Mouse (Mus musculus) monocyte, adult 5-6 weeks (primary cell): ENCODE measurements around the gene Lipf. TPM values are rescaled to one million over a fixed set of nuclear protein-coding genes. Genes with fewer than 3 reads are reported as not detected.

ENCODE experiments used
- ATAC-seq: fragments of 153-309, 156-312 bp; replicated peaks from 2 replicates; pipeline ENCODE4 v1.8.0; 2017; ENCODE audit warnings: mild to moderate bottlenecking; ENCODE audit not compliant: low TSS enrichment, insufficient number of reproducible peaks, severe bottlenecking, poor library complexity, low FRiP score
- total RNA-seq: library from RNA; stranded (forward); fragments of 200-1000, 200-491, 200-594 nt; gene quantifications from 3 replicates; pipeline ENCODE4 v1.2.3, GENCODE M21; 2017

Lipf gene
- not detected in 3 replicates for total RNA-seq

DNA sequence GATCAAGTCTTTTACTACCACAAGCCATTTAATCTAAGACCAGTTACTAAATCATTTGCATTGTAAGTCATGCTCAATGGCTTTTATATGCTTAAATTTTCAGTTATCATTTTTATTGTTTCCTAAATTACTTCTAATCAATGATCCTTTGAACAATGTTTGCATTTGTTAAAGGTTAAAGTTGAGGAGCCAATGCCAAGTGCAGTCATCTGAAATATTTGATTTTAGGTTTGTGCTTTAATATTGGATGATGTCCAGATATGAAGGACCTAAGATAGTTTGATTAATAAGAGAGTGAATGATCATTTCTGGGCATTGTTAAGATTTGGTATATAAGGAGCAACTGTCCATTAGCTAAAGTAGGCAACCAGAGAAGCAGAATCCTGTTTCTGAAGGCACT, at the start of gene Lipf:
Gene Lipf, plus strand, starts transcription at position 301 of the 400 bp plus-strand sequence.
- ATAC-seq, result no peak

DNA sequence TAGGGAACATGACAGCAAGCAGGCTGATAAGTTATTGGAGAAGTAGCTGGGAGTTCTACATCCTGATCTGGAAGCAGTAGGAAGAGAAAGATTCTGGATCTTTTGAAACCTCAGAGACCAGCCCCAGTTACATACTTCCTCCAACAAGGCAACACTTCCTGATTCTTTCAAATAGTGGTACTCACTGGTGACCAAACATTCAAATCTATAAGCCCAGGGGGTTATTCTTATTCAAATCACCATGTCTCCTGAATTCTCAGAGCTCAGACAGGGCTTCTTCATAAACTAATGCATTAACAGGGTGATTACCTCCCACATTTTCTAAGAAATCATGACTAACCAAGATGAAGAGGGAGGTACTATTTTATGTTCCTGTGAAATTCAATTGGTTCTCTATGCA, 36.9 kb upstream of the Lipf start:
- ATAC-seq, result no peak

DNA sequence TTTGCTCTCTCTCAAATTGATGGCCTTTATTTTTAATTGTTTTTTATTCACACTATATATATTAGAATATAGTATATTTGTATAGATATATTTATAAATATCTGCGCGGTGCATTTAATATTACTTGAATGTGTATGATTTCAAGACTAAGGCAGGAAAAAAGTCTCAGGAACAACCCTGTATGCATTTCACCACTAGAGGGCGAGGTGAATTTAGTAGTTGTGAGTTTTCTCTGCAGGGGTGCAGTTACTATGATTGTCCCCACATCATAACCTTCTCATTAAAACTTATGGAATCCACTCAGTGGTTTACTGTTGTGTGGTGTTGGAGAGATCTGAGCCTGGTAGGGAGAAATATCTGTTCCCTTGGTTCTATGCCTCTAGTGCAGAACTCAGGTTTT, 18.0 kb downstream of the Lipf start:
- no peak for ATAC-seq

DNA sequence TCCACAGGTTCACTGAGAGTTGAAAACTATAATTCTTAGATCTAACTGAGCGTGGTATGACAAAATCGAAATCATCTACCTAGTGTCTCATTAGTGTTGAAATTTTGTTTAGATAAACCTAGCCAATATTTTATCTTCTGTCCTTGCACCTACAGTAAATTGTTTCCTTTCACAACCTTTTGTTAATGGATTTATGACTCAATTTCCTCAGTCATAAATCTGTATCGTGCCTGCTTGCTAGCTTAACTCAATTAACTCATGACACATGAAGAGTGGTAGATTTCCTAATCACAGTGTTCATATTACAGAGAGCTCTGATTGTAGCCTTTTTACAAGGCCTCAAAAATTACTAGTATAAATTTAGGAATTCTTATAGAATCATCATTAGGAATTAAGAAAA, 22.1 kb downstream of the Lipf start:
- ATAC-seq, result no peak

DNA sequence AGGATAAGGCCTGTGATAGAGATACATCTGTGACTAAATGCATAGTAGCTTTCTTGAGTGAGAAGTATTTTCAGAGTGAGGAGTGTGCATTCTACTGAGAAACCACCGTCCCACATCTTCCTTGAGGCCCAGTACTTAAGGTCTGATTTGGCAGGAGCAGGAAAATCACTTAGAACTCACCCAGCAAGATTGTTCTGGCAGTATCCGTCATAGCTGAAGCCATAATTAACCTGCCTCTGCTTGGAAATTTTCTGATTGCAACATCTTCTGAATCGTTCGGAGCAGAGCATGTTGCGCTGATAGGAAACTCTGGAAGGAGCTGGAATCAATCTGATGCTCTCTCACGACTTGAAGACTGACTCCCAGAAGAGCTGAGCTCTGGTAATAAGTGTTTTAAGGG, 47.0 kb downstream of the Lipf start, which contains the start of gene Lipk:
Gene Lipk, plus strand, starts transcription at position 289 of the 400 bp plus-strand sequence.
- no peak for ATAC-seq

DNA sequence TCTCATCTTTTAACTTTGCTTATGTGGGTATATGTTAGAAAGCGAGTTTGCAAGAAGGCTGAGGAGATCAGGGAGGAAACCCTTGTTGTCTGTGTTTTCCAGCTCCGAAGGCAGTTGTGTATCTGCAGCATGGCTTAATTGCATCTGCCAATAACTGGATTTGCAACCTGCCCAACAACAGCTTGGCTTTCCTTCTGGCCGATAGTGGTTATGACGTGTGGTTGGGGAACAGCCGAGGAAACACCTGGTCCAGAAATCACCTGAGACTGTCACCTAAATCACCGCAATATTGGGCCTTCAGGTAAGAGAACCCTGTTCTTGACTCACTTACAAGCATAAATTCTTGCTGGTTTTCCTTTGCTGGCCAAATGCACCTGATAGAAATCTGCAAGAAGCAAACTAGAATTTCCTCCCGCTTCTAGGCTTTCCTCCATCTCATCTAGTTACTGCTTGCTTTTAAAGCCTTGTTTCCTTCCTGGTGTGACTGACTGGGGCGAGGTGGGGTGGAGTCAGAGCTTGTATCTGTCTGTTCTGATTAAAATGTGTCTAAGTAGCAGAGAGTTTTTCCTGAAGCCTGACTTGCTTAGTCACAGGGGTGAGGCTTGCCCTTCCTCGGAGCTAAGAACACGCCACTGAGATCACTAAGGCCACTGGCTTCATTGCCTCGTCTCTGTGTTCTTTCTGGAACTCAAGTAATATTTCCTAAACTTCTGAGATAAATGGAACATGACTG, 60.6 kb downstream of the Lipf start:
- ATAC-seq, result no peak

DNA sequence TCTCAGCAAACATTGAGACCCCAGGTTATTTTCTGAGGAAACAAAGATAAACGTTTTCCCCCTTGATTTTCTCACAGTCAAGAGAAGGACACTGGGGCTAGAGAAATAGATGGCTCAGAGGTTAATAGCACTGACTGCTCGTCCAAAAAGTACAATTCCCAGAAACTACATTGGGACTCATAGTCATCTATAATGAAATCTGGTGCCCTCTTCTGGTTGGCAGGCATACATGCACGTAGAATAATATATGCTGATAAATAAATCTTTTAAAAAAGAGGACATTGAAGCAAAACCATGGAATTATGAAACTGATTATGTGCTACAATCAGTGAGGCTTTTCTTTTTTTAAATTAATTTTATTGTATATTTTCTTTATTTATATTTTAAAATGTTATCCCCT, 61.8 kb downstream of the Lipf start:
- ATAC-seq, result no peak

Other genes starting within 250 kb of the Lipf start
- not detected in 3 replicates for gene Lipo2, start 209.8 kb upstream of the Lipf start, total RNA-seq
- 3.5 to 9.6 TPM (median 5.6 TPM) in 3 replicates for gene Lipo3, start 199.2 kb upstream of the Lipf start, total RNA-seq
- not detected in 3 replicates for gene Lipo1, start 173.7 kb upstream of the Lipf start, total RNA-seq
- gene Lipk, start 47.1 kb downstream of the Lipf start, total RNA-seq, result not detected in 3 replicates
- not detected in 3 replicates for gene Lipn, start 106.2 kb downstream of the Lipf start, total RNA-seq
- gene Lipm, start 139.7 kb downstream of the Lipf start, total RNA-seq, result not detected in 3 replicates
- gene Ankrd22, start 204.9 kb downstream of the Lipf start, total RNA-seq, result not detected in 3 replicates
- gene Stambpl1, start 231.0 kb downstream of the Lipf start, total RNA-seq, result 9.1 to 16.7 TPM (median 14.9 TPM) in 3 replicates